Mouse (Mus musculus): ENCODE measurements at regions not wholly inside any gene's neighbourhood (a gene's known extent, or its start where the extent isn't known, plus 50 kb on each side); places are given as distances from the start of the nearest gene placed in this dataset.

DNA sequence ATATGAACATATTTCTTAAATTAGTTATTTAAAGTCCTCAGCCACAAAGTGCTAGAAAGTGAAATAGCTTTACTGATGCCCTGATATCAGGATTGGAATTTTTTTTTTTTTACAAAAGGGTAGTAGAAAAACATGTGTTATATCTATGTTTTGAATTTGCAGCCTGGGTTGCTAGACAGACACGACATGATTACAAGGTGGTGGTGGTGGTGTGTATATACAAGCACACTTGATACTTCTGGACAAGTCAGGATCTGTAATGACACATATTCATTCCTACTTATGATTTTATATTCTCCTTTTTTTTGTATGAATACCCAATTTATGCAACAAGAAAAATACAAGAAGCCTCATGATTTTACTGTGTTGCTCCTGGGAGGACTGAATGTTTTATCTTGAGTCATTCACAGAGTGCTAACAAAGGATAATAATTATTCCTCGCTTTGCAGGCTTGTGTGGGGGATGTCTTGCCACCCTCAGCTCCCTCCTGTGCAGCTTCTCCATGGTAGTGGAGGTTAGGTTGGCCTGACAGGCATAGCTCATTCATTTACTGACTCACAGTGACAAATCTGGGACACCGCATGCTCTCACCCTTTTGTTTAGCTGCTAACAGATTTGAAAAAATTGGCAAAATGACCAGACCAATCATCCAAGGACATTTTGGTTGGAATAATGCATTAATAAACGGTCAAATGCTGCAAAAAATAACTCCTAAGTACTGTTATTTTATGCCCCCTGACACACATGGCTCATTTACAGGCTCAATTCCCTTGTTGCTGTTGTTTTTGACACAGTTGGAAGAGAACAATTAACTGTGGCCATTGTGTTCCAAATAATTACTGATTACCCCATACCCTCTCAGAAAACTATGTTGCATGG, 303.3 kb upstream of the Sel1l start:
- DNase-seq (ENCODE audit: low read depth): no peak

DNA sequence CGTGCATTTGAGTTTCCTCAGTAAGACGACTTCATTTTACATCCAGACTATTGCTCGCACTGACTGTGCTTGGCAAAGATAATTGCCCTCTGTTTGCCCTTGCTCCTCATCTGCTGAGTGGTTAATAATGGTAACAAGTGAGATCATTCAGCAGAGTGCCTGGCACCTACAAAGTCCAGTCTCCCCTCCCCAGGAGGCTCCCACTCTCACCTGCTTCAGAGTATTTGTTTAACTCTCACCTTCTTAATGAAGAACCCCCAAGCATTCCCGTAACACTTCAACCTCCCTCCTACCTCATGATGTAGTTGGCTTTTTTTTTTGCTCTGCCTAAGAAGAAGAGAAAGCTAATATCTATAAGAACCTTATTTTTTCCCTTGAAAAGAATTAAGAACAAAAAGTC, 288.6 kb upstream of the Sel1l start:
- no peak for DNase-seq (ENCODE audit: low read depth)

DNA sequence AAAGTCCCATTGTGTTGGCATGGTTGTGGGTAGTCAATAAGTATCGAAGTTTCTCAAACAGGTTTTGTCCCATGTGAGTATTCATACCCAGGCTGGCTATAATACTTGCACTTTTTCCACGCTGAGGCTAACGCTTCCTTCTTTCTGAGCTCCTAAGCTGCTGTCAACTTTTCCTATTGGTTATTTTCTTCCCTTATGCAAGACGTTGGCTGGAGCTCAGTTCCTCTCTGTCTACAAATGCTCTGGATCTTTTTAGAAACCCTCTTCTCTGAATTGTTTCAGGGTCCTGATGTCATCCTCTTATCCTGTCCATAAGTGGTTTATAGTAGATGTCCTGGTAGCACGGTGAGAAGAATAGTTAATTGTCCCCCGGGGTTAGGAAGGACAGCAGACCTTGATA, 278.7 kb upstream of the Sel1l start:
- no peak for DNase-seq (ENCODE audit: low read depth)

DNA sequence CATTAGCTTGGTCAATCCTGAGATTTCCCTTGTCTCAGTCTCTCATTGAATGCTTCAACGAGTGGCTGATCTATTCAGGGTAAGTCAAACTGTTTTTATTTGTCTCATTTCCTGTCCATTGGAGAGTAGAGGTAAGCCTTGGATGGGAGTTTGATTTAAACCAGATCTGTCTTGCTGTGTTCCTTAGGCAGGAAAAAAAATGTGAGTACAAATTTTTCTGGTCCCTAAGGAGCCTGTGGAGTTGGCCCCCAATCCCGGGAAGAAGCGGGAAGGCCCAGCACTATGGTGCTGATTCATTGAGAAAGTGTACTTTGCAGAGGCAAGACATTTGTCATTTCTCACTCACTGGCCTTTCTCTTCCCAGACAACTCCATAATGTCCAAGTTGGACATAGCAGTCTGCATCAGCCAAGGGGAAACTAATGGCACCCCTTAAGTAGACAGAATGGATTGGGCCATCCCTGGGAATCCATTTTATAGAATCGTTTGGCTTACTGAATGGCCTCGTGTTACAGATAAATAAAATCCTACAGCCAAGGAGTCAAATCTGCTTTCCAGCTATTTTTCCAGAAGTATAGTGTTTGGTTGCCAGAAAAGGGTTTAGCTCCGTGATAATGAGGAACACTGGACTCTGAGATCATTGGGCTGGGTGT, 271.3 kb upstream of the Sel1l start:
- DNase-seq (ENCODE audit: low read depth): no peak

DNA sequence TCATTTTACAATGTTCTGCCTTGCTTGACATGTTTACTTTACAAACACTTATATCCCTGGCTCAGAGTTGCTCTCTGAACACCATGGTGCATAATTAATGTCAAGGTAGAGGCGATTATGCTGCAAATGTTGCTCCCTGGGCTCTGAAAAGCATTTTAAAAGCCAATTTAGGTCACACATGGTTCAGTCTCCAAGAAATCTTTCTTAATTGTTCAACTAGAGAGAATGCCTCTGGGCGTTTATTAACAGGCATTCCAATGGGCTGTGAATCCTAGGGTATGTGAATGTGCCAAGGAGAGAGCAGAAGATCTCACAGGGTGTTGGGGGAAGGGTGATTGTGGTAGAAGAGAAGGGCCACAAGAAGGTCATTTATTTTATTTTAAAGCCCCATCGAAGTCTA, 260.7 kb upstream of the Sel1l start:
- no peak for DNase-seq (ENCODE audit: low read depth)

DNA sequence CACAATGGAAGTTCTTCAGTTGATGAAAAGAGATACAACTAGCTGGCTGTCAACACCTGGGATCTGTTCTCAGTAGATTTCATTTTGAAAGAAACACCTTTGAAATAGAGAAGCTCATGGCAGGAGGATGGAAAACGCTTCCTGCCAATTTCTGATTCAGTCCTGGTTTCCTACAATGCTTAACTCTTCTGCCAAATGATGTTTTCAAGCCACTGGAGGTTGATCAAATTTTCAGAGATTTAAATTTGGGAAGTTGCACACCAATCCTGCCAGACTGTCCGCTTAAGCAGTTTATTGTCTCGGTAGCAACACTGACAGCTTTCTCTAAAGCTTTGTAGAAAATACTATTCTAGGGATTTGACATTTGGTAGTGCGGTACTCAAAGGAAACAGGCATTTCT, 251.1 kb upstream of the Sel1l start:
- DNase-seq (ENCODE audit: low read depth): no peak

DNA sequence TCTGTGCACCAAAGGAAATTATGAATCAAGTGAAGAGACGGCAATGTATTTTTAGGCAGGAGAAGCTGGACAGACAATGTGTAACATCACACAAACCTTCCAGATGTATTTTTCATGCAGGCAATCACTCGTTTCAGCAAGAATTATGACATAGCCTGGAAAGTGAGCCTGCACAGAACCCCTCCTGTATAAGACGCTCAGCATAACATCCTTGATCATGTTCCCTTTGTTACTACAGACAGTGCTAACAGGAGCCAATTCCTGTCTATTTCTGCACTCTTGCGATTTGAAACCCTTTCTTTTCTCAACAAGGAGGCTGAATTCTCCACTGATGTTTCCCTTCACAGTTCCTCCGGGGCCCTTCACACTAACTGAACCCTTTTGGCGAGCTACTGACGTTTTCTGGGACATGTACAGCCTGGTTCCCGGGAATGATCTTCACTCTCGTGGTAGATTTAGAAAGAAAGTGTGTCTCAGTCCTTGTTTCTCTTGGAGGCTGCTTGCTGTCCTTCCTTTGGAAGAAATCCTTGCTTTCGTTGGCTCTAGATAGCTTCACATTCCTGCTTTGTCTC, 243.9 kb upstream of the Sel1l start:
- no peak for DNase-seq (ENCODE audit: low read depth)

DNA sequence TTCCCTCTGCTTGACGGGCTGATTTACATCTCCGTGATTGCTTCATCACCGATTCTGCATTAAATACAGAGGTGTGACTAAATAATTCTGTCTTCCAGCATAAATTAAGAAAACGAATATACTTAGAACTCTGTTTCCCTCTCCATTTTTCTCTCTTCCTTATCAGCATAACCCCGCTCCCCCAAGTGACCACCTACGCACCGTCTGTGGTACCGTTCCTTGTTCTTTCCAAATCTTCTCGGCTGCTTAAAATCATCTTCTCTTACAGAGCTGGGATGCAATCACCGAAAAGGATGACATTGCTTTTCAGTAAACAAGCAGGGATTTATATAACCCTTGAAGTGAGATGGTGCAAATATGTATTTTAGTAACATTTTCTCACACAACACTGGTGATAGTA, 224.3 kb upstream of the Sel1l start:
- DNase-seq (ENCODE audit: low read depth): no peak

DNA sequence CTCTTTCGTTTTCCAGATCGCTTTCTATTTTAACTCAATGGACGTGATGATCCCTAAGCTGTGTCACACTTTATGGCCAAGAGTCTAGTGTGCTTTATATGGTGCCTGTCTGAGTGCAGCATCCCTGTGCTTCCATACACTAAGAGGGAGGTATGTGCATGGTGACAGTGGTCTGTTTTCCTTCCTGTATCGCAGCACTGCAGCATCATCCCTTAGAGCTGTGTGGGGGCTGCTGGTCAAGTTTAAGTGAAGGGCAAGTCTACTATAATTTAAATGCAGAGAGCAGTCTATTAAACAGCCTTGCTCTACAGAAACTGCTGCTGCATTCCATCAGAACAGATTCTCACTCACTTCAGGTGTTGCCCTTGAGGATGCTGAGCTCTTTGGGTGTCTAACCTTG, 213.8 kb upstream of the Sel1l start:
- no peak for DNase-seq (ENCODE audit: low read depth)

DNA sequence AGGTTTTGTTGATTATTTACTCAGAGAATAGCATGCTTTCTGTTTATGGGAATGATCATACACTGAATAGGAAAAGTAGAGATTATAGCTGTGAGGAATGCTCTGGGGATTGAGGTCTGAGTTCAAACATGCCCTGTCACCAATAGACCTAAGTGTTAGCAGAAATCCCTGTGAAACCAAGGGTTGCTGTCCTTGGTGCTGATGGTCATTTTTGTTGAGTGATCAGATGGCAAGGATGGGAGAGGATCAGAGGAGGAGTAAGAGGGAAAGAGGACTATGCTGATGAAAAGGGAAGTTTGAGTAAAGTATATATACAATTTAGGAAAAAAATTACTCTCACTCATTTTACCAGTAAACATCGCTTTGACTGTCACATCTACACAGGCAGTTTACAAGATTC, 191.5 kb upstream of the Sel1l start:
- DNase-seq (ENCODE audit: low read depth): peak; percentile 37

DNA sequence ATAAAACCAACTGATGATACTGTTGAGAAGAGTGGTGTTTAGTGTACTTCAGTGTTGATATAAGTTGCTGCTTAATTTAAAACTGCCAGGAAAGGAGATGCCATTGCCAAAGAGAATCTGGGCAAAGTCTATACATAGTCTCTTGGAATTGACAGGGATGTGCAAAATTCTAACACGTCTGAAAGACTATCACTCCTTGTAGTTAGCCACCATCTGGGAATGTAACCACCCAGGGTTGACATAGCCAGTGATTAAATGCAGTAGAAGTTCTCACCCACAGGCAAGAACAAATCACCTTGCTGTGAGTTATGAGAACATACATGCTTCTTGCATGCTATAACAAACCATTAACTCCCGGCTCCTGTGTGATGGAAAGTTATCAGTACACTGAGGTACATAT, 180.2 kb upstream of the Sel1l start:
- no peak for DNase-seq (ENCODE audit: low read depth)

DNA sequence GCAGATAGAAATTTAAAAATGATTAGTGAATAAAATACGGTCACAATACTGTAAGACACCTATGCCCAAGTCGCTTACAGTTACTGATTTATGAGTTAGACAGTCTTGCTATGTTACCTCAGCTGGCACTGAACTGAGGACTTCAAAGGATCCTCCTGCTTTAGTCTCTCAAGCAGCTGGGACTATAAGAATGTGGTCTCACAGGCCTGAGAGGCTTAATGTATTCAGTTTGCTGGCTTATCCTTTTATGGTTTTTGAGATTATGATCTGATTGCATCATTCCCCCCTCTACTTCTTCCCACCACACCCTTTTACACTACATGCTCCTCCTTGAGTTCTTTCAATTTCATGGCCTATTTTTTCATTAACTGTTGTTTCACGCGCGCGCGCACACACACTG, 179.4 kb upstream of the Sel1l start:
- DNase-seq (ENCODE audit: low read depth): no peak

DNA sequence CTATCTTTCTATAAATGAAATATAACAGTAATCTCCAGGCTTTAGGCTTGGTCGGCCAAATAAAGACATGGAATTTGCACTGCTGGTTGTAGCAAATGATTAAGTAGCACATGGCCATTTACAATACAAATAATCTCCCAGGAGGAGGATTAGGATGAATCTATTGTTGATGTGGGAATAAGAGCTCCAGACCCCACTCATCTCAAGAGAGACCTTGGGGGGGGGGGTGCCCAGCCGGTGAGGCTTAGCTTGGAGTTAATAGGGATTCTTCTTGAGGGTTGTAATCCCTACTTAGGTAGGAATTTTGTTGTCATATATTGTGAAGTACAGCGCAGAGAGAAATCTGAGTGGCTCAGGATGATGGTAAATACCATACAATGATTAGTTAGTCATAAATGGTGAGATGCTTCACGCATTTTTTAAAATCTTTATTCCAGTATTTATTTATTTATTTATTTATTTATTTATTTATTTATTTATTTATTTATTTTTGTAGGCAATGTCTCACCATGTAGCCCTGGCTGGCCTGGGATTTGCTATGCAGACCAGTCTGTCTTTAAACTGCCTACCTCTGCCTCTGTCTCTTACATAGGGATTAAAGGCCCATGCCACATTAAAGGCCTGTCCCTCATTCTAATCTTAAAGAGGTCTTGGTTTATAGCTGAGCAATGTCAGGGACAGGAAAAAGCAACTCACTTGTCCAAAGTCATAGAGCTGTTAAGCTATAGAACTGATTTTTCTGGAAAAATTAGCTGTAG, 175.7 kb upstream of the Sel1l start:
- no peak for DNase-seq (ENCODE audit: low read depth)

DNA sequence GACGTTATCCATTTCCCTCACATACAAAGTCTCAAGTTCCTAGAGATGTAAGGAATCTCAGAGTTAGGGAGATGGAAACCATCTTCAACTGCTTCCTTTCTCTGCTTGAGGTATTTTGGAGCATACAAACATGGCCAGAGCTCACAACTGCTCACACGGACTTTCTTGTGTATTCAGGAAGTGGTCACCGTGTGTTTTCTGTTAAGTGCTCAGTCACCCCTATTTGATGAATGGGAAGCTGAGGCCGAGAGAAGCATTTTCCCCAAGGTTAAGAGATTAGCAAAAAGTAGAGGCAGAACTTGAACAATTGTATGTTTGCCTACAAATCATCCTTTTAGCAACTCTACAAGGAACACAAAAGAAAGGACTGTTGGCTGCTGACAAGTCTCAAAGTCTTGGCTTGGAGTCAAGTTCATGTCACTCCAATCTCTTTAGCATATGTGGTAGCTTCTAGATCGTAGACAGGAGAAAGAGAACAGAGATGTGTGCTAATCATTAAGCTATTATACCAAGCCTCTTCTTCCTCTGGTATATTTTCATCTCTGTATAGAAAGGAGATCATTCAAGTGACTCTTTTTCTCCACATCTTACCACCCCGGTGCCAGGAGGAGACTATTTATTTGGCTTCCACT, 170.8 kb upstream of the Sel1l start:
- DNase-seq (ENCODE audit: low read depth): no peak

DNA sequence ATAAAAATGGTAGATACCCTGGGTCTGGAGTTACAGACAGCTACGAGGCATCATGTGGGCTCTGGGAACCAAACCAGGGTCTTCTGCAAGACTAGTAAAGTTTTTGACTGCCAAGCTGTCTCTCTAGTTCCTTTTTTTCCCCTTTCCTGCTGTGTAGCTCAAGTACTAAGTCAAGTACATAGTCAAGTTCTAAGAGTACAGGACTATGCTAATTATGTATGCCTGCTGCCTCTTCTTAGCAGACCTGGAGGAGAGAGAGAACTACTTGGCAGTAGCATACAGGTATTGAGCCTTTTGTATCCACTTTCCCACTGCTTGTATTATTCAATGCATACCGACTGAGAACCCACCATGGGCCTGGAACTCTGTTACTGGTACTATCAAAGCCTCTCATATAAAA, 166.4 kb upstream of the Sel1l start:
- DNase-seq (ENCODE audit: low read depth): no peak

DNA sequence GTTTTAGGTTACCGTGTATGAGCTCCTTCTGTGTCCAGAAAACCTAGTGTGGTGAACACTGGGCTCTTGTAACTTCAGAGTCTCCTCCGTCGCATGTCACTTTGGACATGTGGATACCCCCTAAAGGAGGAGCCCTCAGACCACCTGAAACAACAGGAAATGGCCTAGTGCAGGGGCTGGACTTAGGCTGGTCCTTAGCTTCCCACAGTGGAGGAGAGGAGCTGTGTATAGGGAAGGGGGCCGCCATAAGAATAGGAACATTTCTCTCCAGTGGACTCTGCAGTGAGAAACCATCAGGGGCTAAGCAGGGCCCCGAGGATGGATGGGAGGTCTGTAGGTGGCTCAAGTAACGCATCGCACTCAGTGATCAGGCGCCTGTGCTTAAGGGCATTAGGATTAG, 165.0 kb upstream of the Sel1l start:
- no peak for DNase-seq (ENCODE audit: low read depth)

DNA sequence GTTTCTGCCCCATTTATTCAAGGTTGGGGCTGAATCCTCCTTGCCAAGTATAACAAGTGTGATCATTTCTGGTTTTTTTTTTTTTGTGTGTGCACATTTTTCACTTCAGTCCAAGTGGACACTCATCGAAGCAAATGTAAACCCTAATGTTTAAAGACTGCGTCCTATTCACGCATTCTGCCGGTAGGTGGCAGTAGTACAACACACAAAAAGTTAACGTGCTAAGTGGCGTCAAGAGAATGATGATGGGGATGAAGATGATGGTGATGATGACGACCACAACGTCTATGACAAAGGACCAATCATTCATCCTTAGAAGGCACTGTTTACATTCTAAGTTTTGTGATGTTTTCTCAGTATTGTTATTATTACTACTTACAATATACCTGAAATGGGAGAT, 164.3 kb upstream of the Sel1l start:
- peak; percentile 53 for DNase-seq (ENCODE audit: low read depth)

DNA sequence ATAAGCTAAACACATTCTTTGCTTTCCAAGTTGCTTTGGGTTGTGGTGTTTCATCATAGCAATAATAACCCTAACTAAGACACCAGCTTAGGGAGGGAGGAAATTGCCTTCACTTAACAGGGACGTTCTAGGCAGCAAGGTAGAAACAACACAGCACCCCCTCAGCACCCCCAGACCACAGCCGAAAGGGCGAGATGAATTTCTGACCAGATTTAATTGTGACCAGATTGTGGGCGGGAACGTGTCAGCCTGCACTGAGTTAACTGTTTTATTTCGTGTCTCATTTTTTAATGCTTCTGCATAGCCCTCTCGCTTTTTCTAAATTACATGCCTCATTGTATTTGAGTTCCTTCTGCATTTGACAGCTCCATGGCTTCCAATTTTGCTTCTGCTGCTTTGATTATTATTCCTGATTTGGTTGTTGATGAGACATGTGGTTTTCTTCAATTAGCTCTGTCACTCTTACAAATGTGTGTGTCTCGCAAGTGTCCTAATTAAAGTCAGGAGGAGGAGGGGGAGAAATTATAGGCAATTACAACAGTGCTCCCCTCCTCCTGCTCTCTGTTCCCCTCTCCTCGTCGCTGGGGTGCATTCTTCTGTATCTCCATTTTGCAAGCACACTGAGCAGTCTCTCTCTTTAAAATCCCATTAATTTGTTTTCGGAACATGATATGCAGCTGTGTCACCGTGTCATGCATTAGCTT, 155.6 kb upstream of the Sel1l start:
- DNase-seq (ENCODE audit: low read depth): no peak

DNA sequence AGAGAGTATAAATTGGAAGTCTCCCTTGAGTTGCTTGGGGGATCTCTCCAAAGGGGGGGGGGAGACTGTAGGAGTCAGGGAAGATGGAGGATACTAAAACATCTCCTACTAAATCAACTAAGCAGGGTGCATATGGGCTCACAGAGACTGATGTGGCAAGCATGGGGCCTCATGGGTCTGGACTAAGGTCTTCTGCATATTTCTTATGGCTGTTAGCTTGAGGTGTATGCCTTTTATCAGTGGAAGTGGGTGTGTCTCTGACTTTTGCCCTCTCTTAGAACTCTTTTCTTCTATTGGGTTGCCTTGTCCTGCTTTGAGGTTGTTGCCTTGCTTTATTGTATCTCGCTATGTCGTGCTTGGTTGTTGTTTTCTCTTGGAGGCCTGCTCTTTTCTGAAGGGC, 150.1 kb upstream of the Sel1l start:
- no peak for DNase-seq (ENCODE audit: low read depth)

DNA sequence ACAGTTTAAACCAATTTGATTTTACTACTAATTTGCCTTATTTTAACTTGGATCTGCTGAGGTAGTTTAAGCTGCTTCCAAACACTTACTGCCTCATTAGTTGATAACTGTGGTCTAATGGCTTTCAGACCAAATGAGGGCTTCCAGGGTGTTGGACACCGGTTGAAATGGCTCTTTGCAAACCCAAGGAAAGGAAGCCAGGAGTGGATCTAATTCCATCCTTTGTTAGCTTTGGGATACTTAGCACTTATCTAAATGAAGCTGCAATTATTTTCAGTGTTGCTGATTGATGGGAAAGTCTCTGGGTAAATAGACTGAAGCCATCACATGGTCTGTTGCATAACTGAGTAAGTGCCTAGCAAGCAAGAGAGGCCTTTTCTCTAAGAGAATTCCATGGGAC, 148.4 kb upstream of the Sel1l start:
- DNase-seq (ENCODE audit: low read depth): no peak

DNA sequence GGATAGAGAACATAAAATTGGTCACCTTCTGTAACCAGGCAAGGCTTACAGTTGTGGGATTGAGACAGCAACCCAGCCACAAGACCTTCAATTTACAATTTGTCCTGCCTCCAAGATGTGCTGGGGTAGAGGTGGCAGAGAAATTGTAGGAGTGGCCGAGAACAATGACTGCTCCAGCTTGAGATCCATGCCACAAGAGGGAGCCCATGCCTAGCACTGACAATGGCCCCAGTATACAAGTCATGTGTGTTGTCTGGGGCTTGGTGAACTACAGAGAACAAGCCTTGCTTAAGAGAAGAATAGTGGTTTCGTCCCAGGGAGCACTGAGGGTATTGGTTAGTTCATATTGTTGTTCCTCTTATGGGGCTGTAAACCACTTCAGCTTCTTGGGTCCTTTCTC, 146.6 kb upstream of the Sel1l start:
- no peak for DNase-seq (ENCODE audit: low read depth)

DNA sequence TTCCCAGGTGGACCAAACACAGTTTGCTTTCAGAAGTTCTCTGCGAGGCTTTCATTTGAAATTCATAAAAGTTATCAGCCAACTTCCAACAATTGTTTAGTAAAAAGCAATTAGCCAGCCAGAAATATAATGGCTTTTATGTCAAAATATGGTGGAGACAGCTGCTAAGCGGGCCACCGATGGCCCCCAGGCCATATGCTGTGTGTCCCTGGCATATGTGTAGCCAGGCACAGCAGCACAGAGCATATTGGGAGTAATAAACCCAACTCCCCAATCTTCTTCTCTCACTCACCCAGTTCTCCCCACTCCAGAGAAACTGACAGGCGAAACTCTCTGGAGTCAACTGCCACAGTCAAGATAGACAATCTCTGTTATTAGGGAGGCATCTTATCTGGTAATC, 137.5 kb upstream of the Sel1l start:
- DNase-seq (ENCODE audit: low read depth): no peak

Measured in NIH3T3 (cell line).